Mouse (Mus musculus): ENCODE data around the gene Unc119b.

GRCm38 (mm10) chr5:115156401-115156800, 21.6 kb upstream of the Unc119b start:
- TF ChIP-seq HCFC1 (IDR thresholded peaks at IDR 0.05; ENCODE audit: borderline replicate concordance, insufficient read depth, low read length) (no peak), ZNF384 (IDR thresholded peaks at IDR 0.05; ENCODE audit: low read depth, low read length) (no peak), MAFK (IDR thresholded peaks at IDR 0.05; ENCODE audit: insufficient read depth, low read depth, low read length) (no peak), CHD2 (IDR thresholded peaks at IDR 0.05; ENCODE audit: low read depth, low read length) (no peak)
